Mouse (Mus musculus) small intestine, adult 2 months (tissue): ENCODE measurements at regions not wholly inside any gene's neighbourhood (a gene's known extent, or its start where the extent isn't known, plus 50 kb on each side); places are given as distances from the start of the nearest gene placed in this dataset.

ENCODE experiments used
- H3K27ac ChIP-seq: fragments of 200-500 bp; 2 replicates; pipeline ENCODE4 v1.5.1; 2012; ENCODE audit warnings: low read depth, low read length, control low read depth, inconsistent platforms; ENCODE audit not compliant: insufficient read depth
- H3K27me3 ChIP-seq: fragments of 200-500 bp; 2 replicates; pipeline ENCODE4 v1.6.1; 2012; ENCODE audit warnings: mild to moderate bottlenecking, moderate library complexity, low read length, inconsistent platforms; ENCODE audit not compliant: control insufficient read depth, insufficient read depth
- H3K36me3 ChIP-seq: fragments of 200-500 bp; 2 replicates; pipeline ENCODE4 v1.6.1; 2012; ENCODE audit warnings: mild to moderate bottlenecking, low read length, control low read depth, inconsistent platforms; ENCODE audit not compliant: control insufficient read depth, insufficient read depth
- H3K4me1 ChIP-seq: fragments of 200-500 bp; 2 replicates; pipeline ENCODE4 v1.6.1; 2012; ENCODE audit warnings: low read length, inconsistent platforms, mixed read lengths; ENCODE audit not compliant: control insufficient read depth, insufficient read depth, insufficient read length
- H3K4me3 ChIP-seq: fragments of 200-500 bp; 2 replicates; pipeline ENCODE4 v1.5.1; 2012; ENCODE audit warnings: low read depth, mild to moderate bottlenecking, control low read depth, inconsistent platforms, low read length, moderate library complexity
- CTCF ChIP-seq: fragments of 200-500 bp; IDR thresholded peaks from 2 replicates; pipeline ENCODE4 v1.5.1; 2012; ENCODE audit warnings: low read depth, mild to moderate bottlenecking, control low read depth, inconsistent platforms, low read length, moderate library complexity, mixed read lengths; ENCODE audit not compliant: insufficient replicate concordance, insufficient read length; ENCODE audit errors: extremely low read depth
- POLR2A ChIP-seq: fragments of 200-500 bp; IDR thresholded peaks from 2 replicates; pipeline ENCODE4 v1.6.1; 2012; ENCODE audit warnings: low read depth, mild to moderate bottlenecking, control low read depth, inconsistent platforms, low read length, moderate library complexity
- WGBS: fragments of 180-500 bp; shearing (Covaris S2); methylation state at CpG from one replicate; pipeline ENCODE4 v1.1.7; 2018; 5-methylcytosine and 5-hydroxymethylcytosine counted together

GRCm38 (mm10) chr9:61766187-61766586 is 148.2 kb downstream of the Rplp1 start:
- Histone ChIP-seq H3K27ac (no peak overlapping the region), H3K4me1 (no peaks in the 10 kb centered on the region), H3K4me3 (no peak overlapping the region), H3K27me3 (no peaks in the 10 kb centered on the region), H3K36me3 (no peaks in the 10 kb centered on the region)
- WGBS = 85% methylated on average over 6 of the region's 6 CpGs
- TF ChIP-seq CTCF (no peak), POLR2A (no peak)

GRCm38 (mm10) chr9:61765366-61765765 is 149.0 kb downstream of the Rplp1 start:
- no peak overlapping the region for H3K27ac ChIP-seq
- H3K36me3 ChIP-seq = no peaks in the 10 kb centered on the region
- H3K4me3 ChIP-seq = no peak overlapping the region
- 56% methylated on average over 5 of the region's 5 CpGs for WGBS
- TF ChIP-seq CTCF = no peak
- TF ChIP-seq POLR2A = no peak
- H3K4me1 ChIP-seq = no peaks in the 10 kb centered on the region
- H3K27me3 ChIP-seq = no peaks in the 10 kb centered on the region

GRCm38 (mm10) chr9:61757806-61758205 is 156.5 kb downstream of the Rplp1 start:
- TF ChIP-seq POLR2A (no peak), CTCF (no peak)
- Histone ChIP-seq H3K4me1 (no peaks in the 10 kb centered on the region), H3K27ac (no peak overlapping the region), H3K36me3 (no peaks in the 10 kb centered on the region), H3K27me3 (no peaks in the 10 kb centered on the region), H3K4me3 (no peak overlapping the region)
- WGBS = 84% methylated on average over 3 of the region's 3 CpGs

- TF ChIP-seq CTCF = no peak
- no peak for TF ChIP-seq POLR2A
- no peaks in the 10 kb centered on the region for H3K27me3 ChIP-seq
- WGBS = 56% methylated on average over 24 of the region's 24 CpGs
- no peaks in the 10 kb centered on the region for H3K4me1 ChIP-seq
- H3K4me3 ChIP-seq = no peak overlapping the region
- H3K27ac ChIP-seq = no peak overlapping the region
- H3K36me3 ChIP-seq = no peaks in the 10 kb centered on the region
Measured at GRCm38 (mm10) chr9:61756801-61757342, 157.5 kb downstream of the Rplp1 start.

- no peak overlapping the region for H3K27ac ChIP-seq
Measured at GRCm38 (mm10) chr9:61756224-61756800, 158.0 kb downstream of the Rplp1 start.

GRCm38 (mm10) chr9:61755311-61755710 is 159.0 kb downstream of the Rplp1 start:
- 100% methylated on average over 3 of the region's 3 CpGs for WGBS
- Histone ChIP-seq H3K4me1 (no peaks in the 10 kb centered on the region), H3K27me3 (no peaks in the 10 kb centered on the region), H3K36me3 (no peaks in the 10 kb centered on the region), H3K27ac (no peak overlapping the region), H3K4me3 (no peak overlapping the region)
- TF ChIP-seq CTCF = no peak
- no peak for TF ChIP-seq POLR2A

More at GRCm38 (mm10) chr9:61756224-61756800, 158.0 kb downstream of the Rplp1 start:
- WGBS = 66% methylated on average over 15 of the region's 15 CpGs
- Histone ChIP-seq H3K4me1 (no peaks in the 10 kb centered on the region), H3K4me3 (no peak overlapping the region), H3K27me3 (no peaks in the 10 kb centered on the region), H3K36me3 (no peaks in the 10 kb centered on the region)
- no peak for TF ChIP-seq CTCF
- no peak for TF ChIP-seq POLR2A

GRCm38 (mm10) chr9:61753795-61754194 is 160.5 kb downstream of the Rplp1 start:
- Histone ChIP-seq H3K4me3 (no peak overlapping the region), H3K27ac (no peak overlapping the region), H3K4me1 (no peaks in the 10 kb centered on the region), H3K36me3 (no peaks in the 10 kb centered on the region), H3K27me3 (no peaks in the 10 kb centered on the region)
- WGBS = 29% methylated on average over 10 of the region's 10 CpGs
- TF ChIP-seq CTCF (no peak), POLR2A (no peak)
